17 mouse cellular contexts compared by ENCODE assay signal in genomic region chr2:29381683-29382082, GRCm38 (mm10). TPM values are rescaled to one million over a fixed set of nuclear protein-coding genes. Genes with fewer than 3 reads are reported as not detected.
DNase-seq lines count a peak whose midpoint lies in the region; ATAC-seq and TF ChIP-seq lines count a peak whose summit lies in the region.
"Had no signal": no experiment of that assay in that cellular context is flagged by ENCODE, and none has a peak within 500 bp of the region (broad histone marks: within the 10 kb centered on the region; RNA-seq: fewer than 3 reads in every experiment).

No protein-coding gene starts in this region.

- no peaks in the 10 kb centered on the region for H3K36me3 ChIP-seq in forebrain, embryonic 12.5 days (replicated peaks)
- no peaks in the 10 kb centered on the region for H3K36me3 ChIP-seq in forebrain, embryonic 10.5 days (replicated peaks)
- no peaks in the 10 kb centered on the region for H3K36me3 ChIP-seq in forebrain, embryonic 14.5 days (ENCODE audit: control insufficient read depth, insufficient read depth, low read length)
- no peaks in the 10 kb centered on the region; the same call in 1 of the 2 replicates for H3K36me3 ChIP-seq in hindbrain, postnatal 0 days (ENCODE audit: insufficient read depth, low read length)

- peaks cover 34% of the 10 kb centered on the region for H3K4me1 ChIP-seq in forebrain, embryonic 12.5 days
- peaks cover 21% of the 10 kb centered on the region for H3K4me1 ChIP-seq in forebrain, embryonic 10.5 days
- H3K4me1 ChIP-seq in forebrain, embryonic 14.5 days (ENCODE audit: control insufficient read depth, insufficient read depth, low read length), result peaks cover 23% of the 10 kb centered on the region
- H3K4me1 ChIP-seq in hindbrain, postnatal 0 days (ENCODE audit: insufficient read depth, low read length), result peaks cover 6% of the 10 kb centered on the region; the same call in 1 of the 2 replicates

- intact Hi-C loops in gastrocnemius, postnatal 14 days (cut with DNase I; ENCODE audit: low total_unique reads), result no loop called here

- H3K27me3 ChIP-seq in forebrain, embryonic 12.5 days, result no peaks in the 10 kb centered on the region
- no peaks in the 10 kb centered on the region for H3K27me3 ChIP-seq in forebrain, embryonic 10.5 days (ENCODE audit: poor library complexity, severe bottlenecking)
- no peaks in the 10 kb centered on the region for H3K27me3 ChIP-seq in forebrain, embryonic 14.5 days (replicated peaks; ENCODE audit: control insufficient read depth, insufficient read depth, low read length)
- no peaks in the 10 kb centered on the region for H3K27me3 ChIP-seq in hindbrain, postnatal 0 days (ENCODE audit: insufficient read depth, low read length)
- H3K27me3 ChIP-seq: megakaryocyte, embryonic 14.5 days had no signal

- H3K9me3 ChIP-seq in forebrain, embryonic 12.5 days, result no peaks in the 10 kb centered on the region
- no peaks in the 10 kb centered on the region for H3K9me3 ChIP-seq in forebrain, embryonic 10.5 days
- no peaks in the 10 kb centered on the region for H3K9me3 ChIP-seq in forebrain, embryonic 14.5 days (replicated peaks; ENCODE audit: control insufficient read depth, low read length)
- H3K9me3 ChIP-seq in hindbrain, postnatal 0 days (ENCODE audit: low read length), result no peaks in the 10 kb centered on the region
- H3K9me3 ChIP-seq: megakaryocyte, embryonic 14.5 days had no signal

- H3K4me2 ChIP-seq in forebrain, embryonic 12.5 days, result no peak overlapping the region
- H3K4me2 ChIP-seq in forebrain, embryonic 14.5 days (ENCODE audit: low read length), result no peak overlapping the region
- H3K4me2 ChIP-seq in hindbrain, postnatal 0 days (ENCODE audit: low read depth, low read length), result no peak overlapping the region

- H3K9ac ChIP-seq in forebrain, embryonic 12.5 days, result no peak overlapping the region
- 0 out of 2 replicates have a peak overlapping the region, but pooled peaks have one; percentile 9 for H3K9ac ChIP-seq in forebrain, embryonic 14.5 days (ENCODE audit: low read length)
- no peak overlapping the region for H3K9ac ChIP-seq in hindbrain, postnatal 0 days (replicated peaks; ENCODE audit: low read length)

- ATAC-seq in forebrain, embryonic 12.5 days (ENCODE audit: low FRiP score), result 0 out of 2 replicates have a peak, but pooled peaks have one; percentile 9
- peak; percentile 65; the same call in 1 of the 2 replicates for ATAC-seq in forebrain, embryonic 14.5 days
- no peak for ATAC-seq in hindbrain, postnatal 0 days

- no peak overlapping the region for H3K4me3 ChIP-seq in forebrain, embryonic 12.5 days (replicated peaks)
- no peak overlapping the region for H3K4me3 ChIP-seq in forebrain, embryonic 10.5 days
- no peak overlapping the region for H3K4me3 ChIP-seq in layer of hippocampus, adult 2 months
- H3K4me3 ChIP-seq in forebrain, embryonic 14.5 days (ENCODE audit: low read depth, low read length), result no peak overlapping the region
- H3K4me3 ChIP-seq in hindbrain, postnatal 0 days (ENCODE audit: low read length), result no peak overlapping the region
- H3K4me3 ChIP-seq: megakaryocyte, embryonic 14.5 days had no signal

- no peak for DNase-seq in forebrain, embryonic 10.5 days (ENCODE audit: extremely low spot score, low spot score)
- DNase-seq in layer of hippocampus, adult 2 months (ENCODE audit: low spot score in 2 of 2), result no peak
- no peak for DNase-seq in layer of hippocampus, adult 9-11 months
- DNase-seq in forebrain, embryonic 14.5 days (ENCODE audit: low spot score), result peak; percentile 68
- DNase-seq in hindbrain, postnatal 0 days (ENCODE audit: low spot score), result peak; percentile 15
- no peak for DNase-seq in gastrocnemius, postnatal 14 days
- no peak for DNase-seq in Muller cell, postnatal 12 days (ENCODE audit: inconsistent ontology term)
- DNase-seq: adrenal gland, postnatal 14 days; cerebellum, adult 18-20 months; gastrocnemius, postnatal 25 days; heart, postnatal 10 days; left cerebral cortex, postnatal 4 days; lung, adult 2 months; spleen, adult 18-20 months; thymus, adult 18-20 months had no signal

- TF ChIP-seq CTCF in layer of hippocampus, adult 2 months (conservative IDR thresholded peaks at IDR 0.05), result no peak
- TF ChIP-seq CTCF in hindbrain, postnatal 0 days (IDR thresholded peaks at IDR 0.05; ENCODE audit: low read depth), result no peak

- H3K27ac ChIP-seq in forebrain, embryonic 12.5 days, result peak overlapping the region; percentile 33; the same call in 1 of the 2 replicates
- no peak overlapping the region for H3K27ac ChIP-seq in forebrain, embryonic 10.5 days
- H3K27ac ChIP-seq in layer of hippocampus, adult 2 months, result peak overlapping the region; percentile 20; the same call in 1 of the 2 replicates
- peak overlapping the region; percentile 34; the same call in 1 of the 2 replicates for H3K27ac ChIP-seq in forebrain, embryonic 14.5 days (ENCODE audit: low read depth, low read length)
- no peak overlapping the region for H3K27ac ChIP-seq in hindbrain, postnatal 0 days

- WGBS in forebrain, embryonic 12.5 days, result 13% methylated on average over 4 of the region's 4 CpGs
- 26% methylated on average over 4 of the region's 4 CpGs for WGBS in forebrain, embryonic 10.5 days
- 11% methylated on average over 4 of the region's 4 CpGs for WGBS in forebrain, embryonic 14.5 days
- WGBS in hindbrain, postnatal 0 days, result 20% methylated on average over 4 of the region's 4 CpGs

RNA-seq across cellular contexts. Expression of gene Med27, which starts 35.1 kb away (rescaled TPM):
- polyA plus RNA-seq in forebrain, embryonic 12.5 days (2016; fragmentation: Nextera tagmentation; extraction: Ambion mirVana), result 68.9 and 77.0 TPM in 2 replicates
- 59.7 and 63.3 TPM in 2 replicates for polyA plus RNA-seq in forebrain, embryonic 10.5 days (2016; fragmentation: Nextera tagmentation; extraction: Ambion mirVana)
- total RNA-seq in layer of hippocampus, adult 2 months (2021), result 10 to 100 TPM; 45.3 to 45.5 TPM
- 105 and 108 TPM in 2 replicates for polyA plus RNA-seq in forebrain, embryonic 14.5 days (2014; fragmentation: Nextera tagmentation; extraction: Ambion mirVana)
- 67.9 and 70.3 TPM in 2 replicates for total RNA-seq in hindbrain, postnatal 0 days (2014; rRNA removed)
- polyA plus RNA-seq in hindbrain, postnatal 0 days (2015; fragmentation: Nextera tagmentation; extraction: Ambion mirVana), result 58.8 and 60.7 TPM in 2 replicates
- 10 to 100 TPM; 12.7 to 14.4 TPM for total RNA-seq in gastrocnemius, postnatal 14 days (2021)

Comparison
In these comparisons a context has a peak if more than half of its experiments do, and no peak if none do; other contexts are left out.
1. H3K27ac ChIP-seq: peak in forebrain, embryonic 12.5 days (single experiment), layer of hippocampus, adult 2 months (single experiment) and forebrain, embryonic 14.5 days (single experiment); none in forebrain, embryonic 10.5 days (single experiment) and hindbrain, postnatal 0 days (single experiment).
2. DNase-seq: peak in forebrain, embryonic 14.5 days (single experiment) and hindbrain, postnatal 0 days (single experiment); none in forebrain, embryonic 10.5 days (single experiment), layer of hippocampus, adult 2 months (0 of 2), layer of hippocampus, adult 9-11 months (single experiment), gastrocnemius, postnatal 14 days (single experiment) and Muller cell, postnatal 12 days (single experiment).